Mouse (Mus musculus): ENCODE data around the gene Gm6882. TPM values are rescaled to one million over a fixed set of nuclear protein-coding genes. Genes with fewer than 3 reads are reported as not detected.
"Not testable (repeated sequence)": the region's sequence is repeated elsewhere in the genome, so short reads cannot be mapped to it uniquely, and the experiment has no call there.

Gm6882 gene
- not detected in 2 replicates for polyA plus RNA-seq (2015; fragmentation: Nextera tagmentation; extraction: Ambion mirVana)

DNA sequence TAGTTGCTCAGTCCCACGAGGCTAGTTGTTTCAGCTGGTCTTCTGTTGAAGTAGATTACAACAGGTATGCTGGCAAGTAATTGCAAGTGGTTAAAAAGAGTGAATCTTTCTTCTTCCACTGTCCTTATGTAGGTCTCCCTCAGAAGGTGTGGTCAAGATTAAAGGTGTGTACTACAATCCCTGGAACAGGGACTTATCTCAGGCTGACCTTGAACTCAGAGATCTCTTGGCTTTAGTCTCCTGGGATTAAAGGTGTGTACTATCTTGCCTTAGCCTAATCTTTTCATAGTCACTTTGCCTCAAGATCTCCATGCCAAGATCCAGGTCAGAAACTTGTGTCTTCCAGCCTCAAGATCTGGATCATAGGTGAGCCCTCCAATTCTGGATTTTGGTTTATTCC lies at the start of gene Gm6882:
Gene Gm6882 (minus strand): TSS at position 101 of the 400 bp plus-strand sequence.
- H3K36me3 ChIP-seq (ENCODE audit: control insufficient read depth, insufficient read depth); H3K9me3 ChIP-seq (ENCODE audit: control insufficient read depth); H3K27me3 ChIP-seq (replicated peaks; ENCODE audit: control insufficient read depth, insufficient read depth, low read length); H3K4me2 ChIP-seq (replicated peaks; ENCODE audit: low read depth); H3K27ac ChIP-seq (ENCODE audit: low read depth, low read length); H3K9ac ChIP-seq (ENCODE audit: low read depth, low read length); H3K4me1 ChIP-seq (replicated peaks; ENCODE audit: control insufficient read depth, insufficient read depth, low read length); H3K4me3 ChIP-seq (ENCODE audit: low read depth, low read length); ATAC-seq: not testable (repeated sequence)
- 42% methylated on average over 1 of the region's 1 CpGs for WGBS

Other genes with a start within 250 kb of the Gm6882 start
- not detected in 2 replicates for gene Gm5157, start 242.3 kb downstream of the Gm6882 start, polyA plus RNA-seq (2015; fragmentation: Nextera tagmentation; extraction: Ambion mirVana)
- gene Vmn1r124, start 172.1 kb downstream of the Gm6882 start, polyA plus RNA-seq (2015; fragmentation: Nextera tagmentation; extraction: Ambion mirVana), result not detected in 2 replicates
- gene Vmn1r125, start 160.6 kb downstream of the Gm6882 start, polyA plus RNA-seq (2015; fragmentation: Nextera tagmentation; extraction: Ambion mirVana), result not detected in 2 replicates
- not detected in 2 replicates for gene Vmn1r126, start 131.3 kb downstream of the Gm6882 start, polyA plus RNA-seq (2015; fragmentation: Nextera tagmentation; extraction: Ambion mirVana)
- gene Vmn1r127, start 112.9 kb downstream of the Gm6882 start, polyA plus RNA-seq (2015; fragmentation: Nextera tagmentation; extraction: Ambion mirVana), result not detected in 2 replicates
- gene Vmn1r128, start 83.4 kb downstream of the Gm6882 start, polyA plus RNA-seq (2015; fragmentation: Nextera tagmentation; extraction: Ambion mirVana), result not detected in 2 replicates
- not detected in 2 replicates for gene Vmn1r129, start 71.5 kb downstream of the Gm6882 start, polyA plus RNA-seq (2015; fragmentation: Nextera tagmentation; extraction: Ambion mirVana)
- gene Vmn1r130, start 79.0 kb upstream of the Gm6882 start, polyA plus RNA-seq (2015; fragmentation: Nextera tagmentation; extraction: Ambion mirVana), result not detected in 2 replicates
- gene Vmn1r131, start 113.3 kb upstream of the Gm6882 start, polyA plus RNA-seq (2015; fragmentation: Nextera tagmentation; extraction: Ambion mirVana), result not detected in 2 replicates
- gene Vmn1r132, start 181.3 kb upstream of the Gm6882 start, polyA plus RNA-seq (2015; fragmentation: Nextera tagmentation; extraction: Ambion mirVana), result not detected in 2 replicates